Mouse (Mus musculus): ENCODE data around the gene Efna1. TPM values are rescaled to one million over a fixed set of nuclear protein-coding genes. Genes with fewer than 3 reads are reported as not detected.

Gene Efna1
- polyA plus RNA-seq, 1 experiment from 2014 or later: 33.0 TPM

DNA sequence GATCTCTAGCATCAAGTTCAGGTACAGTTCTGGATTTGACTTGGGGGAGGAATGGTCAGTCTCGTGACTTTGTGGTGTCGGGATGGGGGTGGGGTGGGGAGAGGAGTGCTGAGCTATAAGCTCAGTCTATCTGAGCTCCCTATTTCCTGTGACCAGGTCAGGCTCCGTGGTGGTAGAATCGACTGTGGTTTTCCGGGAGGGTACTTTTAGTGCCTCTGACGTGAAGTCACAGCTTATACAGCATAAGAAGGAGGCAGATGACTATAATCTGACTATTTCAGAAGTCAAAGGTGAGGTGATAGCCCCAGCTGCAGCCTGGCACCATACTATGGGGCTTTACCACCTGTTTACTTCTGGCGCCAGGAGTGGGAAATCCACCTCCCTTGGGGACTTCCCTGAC is 49.6 kb downstream of the Efna1 start:
- Histone ChIP-seq H3K9ac (ENCODE audit: low read depth, low read length) (no peak overlapping the region), H3K36me3 (ENCODE audit: control insufficient read depth, insufficient read depth, low read length) (no peaks in the 10 kb centered on the region), H3K4me3 (ENCODE audit: low read depth, low read length) (no peak overlapping the region), H3K27ac (ENCODE audit: low read depth, low read length) (no peak overlapping the region), H3K4me2 (no peak overlapping the region), H3K4me1 (ENCODE audit: control insufficient read depth, insufficient read depth, low read length) (peaks cover 9% of the 10 kb centered on the region; the same call in 1 of the 2 replicates), H3K9me3 (replicated peaks; ENCODE audit: control insufficient read depth, low read length) (no peaks in the 10 kb centered on the region), H3K27me3 (ENCODE audit: control insufficient read depth, insufficient read depth, low read length) (peaks cover 29% of the 10 kb centered on the region)
- no peak for ATAC-seq (replicated peaks; ENCODE audit: insufficient number of reproducible peaks, low FRiP score, low TSS enrichment)
- WGBS (ENCODE audit: insufficient replicate concordance): 43% methylated on average over 7 of the region's 7 CpGs

DNA sequence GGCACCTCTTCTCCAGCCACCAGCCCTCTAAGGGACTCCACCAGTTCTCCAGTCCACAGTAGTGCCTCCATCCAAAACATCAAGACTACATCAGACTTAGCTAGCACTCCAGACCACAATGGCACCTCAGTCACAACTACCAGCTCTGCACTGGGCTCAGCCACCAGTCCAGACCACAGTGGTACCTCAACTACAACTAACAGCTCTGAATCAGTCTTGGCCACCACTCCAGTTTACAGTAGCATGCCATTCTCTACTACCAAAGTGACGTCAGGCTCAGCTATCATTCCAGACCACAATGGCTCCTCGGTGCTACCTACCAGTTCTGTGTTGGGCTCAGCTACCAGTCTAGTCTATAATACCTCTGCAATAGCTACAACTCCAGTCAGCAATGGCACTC is 50.4 kb downstream of the Efna1 start:
- Histone ChIP-seq H3K9me3 (replicated peaks; ENCODE audit: control insufficient read depth, low read length) (no peaks in the 10 kb centered on the region), H3K27me3 (ENCODE audit: control insufficient read depth, insufficient read depth, low read length) (peaks cover 36% of the 10 kb centered on the region), H3K27ac (ENCODE audit: low read depth, low read length) (no peak overlapping the region), H3K9ac (ENCODE audit: low read depth, low read length) (no peak overlapping the region), H3K36me3 (ENCODE audit: control insufficient read depth, insufficient read depth, low read length) (no peaks in the 10 kb centered on the region), H3K4me2 (no peak overlapping the region), H3K4me1 (ENCODE audit: control insufficient read depth, insufficient read depth, low read length) (peaks cover 9% of the 10 kb centered on the region; the same call in 1 of the 2 replicates), H3K4me3 (ENCODE audit: low read depth, low read length) (no peak overlapping the region)
- WGBS (ENCODE audit: insufficient replicate concordance): 73% methylated on average over 2 of the region's 2 CpGs
- no peak for ATAC-seq (replicated peaks; ENCODE audit: insufficient number of reproducible peaks, low FRiP score, low TSS enrichment)

GRCm38 (mm10) chr3:89229276-89229675 is 51.7 kb downstream of the Efna1 start:
- H3K27ac ChIP-seq (ENCODE audit: low read depth, low read length): no peak overlapping the region
- no peaks in the 10 kb centered on the region for H3K36me3 ChIP-seq (ENCODE audit: control insufficient read depth, insufficient read depth, low read length)
- WGBS (ENCODE audit: insufficient replicate concordance): 70% methylated on average over 4 of the region's 4 CpGs
- H3K27me3 ChIP-seq (ENCODE audit: control insufficient read depth, insufficient read depth, low read length): peaks cover 37% of the 10 kb centered on the region
- no peak for ATAC-seq (replicated peaks; ENCODE audit: insufficient number of reproducible peaks, low FRiP score, low TSS enrichment)
- H3K9me3 ChIP-seq (replicated peaks; ENCODE audit: control insufficient read depth, low read length): no peaks in the 10 kb centered on the region
- 0 out of 2 replicates have a peak overlapping the region, but pooled peaks have one; percentile 4 for H3K4me2 ChIP-seq
- no peak overlapping the region for H3K4me3 ChIP-seq (ENCODE audit: low read depth, low read length)
- H3K4me1 ChIP-seq (ENCODE audit: control insufficient read depth, insufficient read depth, low read length): peaks cover 9% of the 10 kb centered on the region; the same call in 1 of the 2 replicates
- H3K9ac ChIP-seq (ENCODE audit: low read depth, low read length): no peak overlapping the region

- 22% methylated on average over 10 of the region's 10 CpGs for WGBS (ENCODE audit: insufficient replicate concordance)
- Histone ChIP-seq H3K4me3 (ENCODE audit: low read depth, low read length) (peak within 1 kb of the TSS; percentile 49), H3K4me2 (peak within 1 kb of the TSS; percentile 73), H3K27ac (ENCODE audit: low read depth, low read length) (0 out of 2 replicates have a peak within 1 kb of the TSS, but pooled peaks have one; percentile 6), H3K4me1 (ENCODE audit: control insufficient read depth, insufficient read depth, low read length) (peaks cover 9% of the 10 kb centered on the region; the same call in 1 of the 2 replicates), H3K9ac (ENCODE audit: low read depth, low read length) (peak within 1 kb of the TSS; percentile 58; the same call in 1 of the 2 replicates), H3K9me3 (replicated peaks; ENCODE audit: control insufficient read depth, low read length) (no peaks in the 10 kb centered on the region), H3K27me3 (ENCODE audit: control insufficient read depth, insufficient read depth, low read length) (peaks cover 37% of the 10 kb centered on the region), H3K36me3 (ENCODE audit: control insufficient read depth, insufficient read depth, low read length) (no peaks in the 10 kb centered on the region)
- ATAC-seq (replicated peaks; ENCODE audit: insufficient number of reproducible peaks, low FRiP score, low TSS enrichment): no peak
Observed at GRCm38 (mm10) chr3:89228836-89229235, 52.1 kb downstream of the Efna1 start, which contains the start of gene Muc1. TSS of gene Muc1 (plus strand) at chr3:89229057.

DNA sequence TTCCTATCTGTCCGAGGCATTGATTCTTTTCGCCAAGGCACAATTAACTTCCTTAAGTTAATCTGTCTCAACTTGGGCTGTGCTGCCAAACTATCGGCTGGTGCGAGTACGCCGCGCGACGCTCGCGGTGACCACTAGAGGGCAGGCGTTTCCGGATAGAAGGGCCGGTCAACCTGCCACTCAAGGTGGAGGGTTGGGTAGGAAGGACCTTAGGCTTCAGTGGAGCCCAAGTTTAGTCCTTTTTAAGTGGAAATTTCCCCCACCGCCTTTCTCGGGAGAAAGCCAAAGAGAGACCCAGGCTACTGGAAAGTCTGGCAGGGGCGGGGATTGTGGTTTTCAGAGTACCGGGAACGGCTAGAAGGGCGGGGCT is 52.8 kb downstream of the Efna1 start:
- H3K4me3 ChIP-seq (ENCODE audit: low read depth, low read length): peak overlapping the region; percentile 49
- H3K27me3 ChIP-seq (ENCODE audit: control insufficient read depth, insufficient read depth, low read length): peaks cover 37% of the 10 kb centered on the region
- H3K9me3 ChIP-seq (replicated peaks; ENCODE audit: control insufficient read depth, low read length): no peaks in the 10 kb centered on the region
- WGBS (ENCODE audit: insufficient replicate concordance): under 1% methylated on average over 20 of the region's 20 CpGs
- H3K9ac ChIP-seq (ENCODE audit: low read depth, low read length): peak overlapping the region; percentile 58; the same call in 1 of the 2 replicates
- no peaks in the 10 kb centered on the region for H3K36me3 ChIP-seq (ENCODE audit: control insufficient read depth, insufficient read depth, low read length)
- H3K4me2 ChIP-seq: peak overlapping the region; percentile 73
- H3K27ac ChIP-seq (ENCODE audit: low read depth, low read length): 0 out of 2 replicates have a peak overlapping the region, but pooled peaks have one; percentile 6
- peaks cover 9% of the 10 kb centered on the region; the same call in 1 of the 2 replicates for H3K4me1 ChIP-seq (ENCODE audit: control insufficient read depth, insufficient read depth, low read length)
- ATAC-seq (replicated peaks; ENCODE audit: insufficient number of reproducible peaks, low FRiP score, low TSS enrichment): no peak; the same call in 1 of the 2 replicates

DNA sequence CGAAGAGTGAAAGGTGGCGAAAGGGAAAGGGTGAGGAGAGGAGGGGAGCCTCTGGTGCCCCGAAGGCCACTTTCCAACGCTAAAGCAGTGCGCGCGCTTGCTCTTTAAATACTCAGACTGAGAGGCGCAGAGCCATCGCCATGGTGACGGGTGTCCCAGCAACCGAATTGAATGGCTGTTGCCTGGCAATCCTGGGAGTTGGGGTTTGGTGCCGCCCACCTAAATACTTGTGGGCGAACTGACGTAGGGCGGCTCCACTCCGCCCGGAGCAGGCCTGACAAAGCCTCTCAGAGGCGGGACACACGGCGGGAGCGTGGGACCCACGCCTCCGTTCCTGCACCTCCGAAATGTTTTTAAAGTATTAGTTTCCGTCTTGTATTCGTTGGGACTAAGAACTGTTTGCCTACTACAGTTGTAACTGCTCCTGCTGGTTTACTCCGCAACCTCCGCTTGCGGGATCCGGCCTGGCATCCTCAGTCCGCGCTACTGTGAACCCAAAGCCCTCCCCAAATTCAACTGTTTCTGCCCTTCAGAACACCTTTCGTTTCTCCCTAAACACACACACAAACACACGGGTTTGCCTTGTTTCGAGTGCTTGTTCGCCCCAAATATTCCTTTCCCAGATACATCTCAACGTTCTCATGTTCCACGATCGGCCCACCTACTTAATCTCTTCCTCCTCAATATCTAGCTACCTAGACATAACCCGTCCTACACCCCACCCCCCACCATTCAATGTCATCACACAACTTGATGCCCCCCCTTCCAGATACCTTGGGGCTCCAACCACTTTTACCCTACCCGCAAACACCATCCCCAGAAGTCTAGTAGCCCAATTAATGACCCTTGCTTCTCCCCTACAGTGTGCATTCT is 53.4 kb downstream of the Efna1 start:
- H3K4me2 ChIP-seq: peak overlapping the region; percentile 73
- H3K4me3 ChIP-seq (ENCODE audit: low read depth, low read length): peak overlapping the region; percentile 49
- H3K9ac ChIP-seq (ENCODE audit: low read depth, low read length): peak overlapping the region; percentile 58; the same call in 1 of the 2 replicates
- peaks cover 9% of the 10 kb centered on the region; the same call in 1 of the 2 replicates for H3K4me1 ChIP-seq (ENCODE audit: control insufficient read depth, insufficient read depth, low read length)
- H3K27ac ChIP-seq (ENCODE audit: low read depth, low read length): 0 out of 2 replicates have a peak overlapping the region, but pooled peaks have one; percentile 22
- peak; percentile 65 for ATAC-seq (replicated peaks; ENCODE audit: insufficient number of reproducible peaks, low FRiP score, low TSS enrichment)
- no peaks in the 10 kb centered on the region for H3K9me3 ChIP-seq (replicated peaks; ENCODE audit: control insufficient read depth, low read length)
- WGBS (ENCODE audit: insufficient replicate concordance): 4% methylated on average over 40 of the region's 41 CpGs
- H3K36me3 ChIP-seq (ENCODE audit: control insufficient read depth, insufficient read depth, low read length): no peaks in the 10 kb centered on the region
- H3K27me3 ChIP-seq (ENCODE audit: control insufficient read depth, insufficient read depth, low read length): peaks cover 37% of the 10 kb centered on the region

DNA sequence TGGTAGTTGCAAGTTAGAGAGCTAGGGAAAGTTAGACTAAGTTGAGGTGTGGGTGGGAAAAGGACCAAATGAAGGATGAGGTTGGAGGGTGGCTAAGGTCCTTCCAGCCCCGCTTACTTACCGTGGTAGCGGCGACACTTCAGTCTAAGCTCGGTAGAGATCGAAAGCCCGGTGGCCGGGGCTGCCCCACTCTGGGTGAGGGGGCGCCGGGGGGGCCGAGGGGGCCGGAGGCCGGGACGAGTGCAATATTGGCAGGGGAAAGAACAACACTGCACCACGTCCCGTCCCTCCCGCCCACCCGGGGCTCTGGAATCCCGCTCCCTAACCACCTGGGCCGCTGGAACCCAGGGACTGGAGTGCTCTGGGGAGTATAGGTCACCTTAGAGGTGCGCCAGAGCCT is 54.0 kb downstream of the Efna1 start, which contains the start of gene Mtx1:
Gene Mtx1 (minus strand): TSS at position 189 of the 400 bp plus-strand sequence.
- Histone ChIP-seq H3K4me1 (ENCODE audit: control insufficient read depth, insufficient read depth, low read length) (peaks cover 9% of the 10 kb centered on the region; the same call in 1 of the 2 replicates), H3K27ac (ENCODE audit: low read depth, low read length) (0 out of 2 replicates have a peak within 1 kb of the TSS, but pooled peaks have one; percentile 22), H3K4me3 (ENCODE audit: low read depth, low read length) (peak within 1 kb of the TSS; percentile 49), H3K36me3 (ENCODE audit: control insufficient read depth, insufficient read depth, low read length) (no peaks in the 10 kb centered on the region), H3K27me3 (ENCODE audit: control insufficient read depth, insufficient read depth, low read length) (peaks cover 37% of the 10 kb centered on the region), H3K9ac (ENCODE audit: low read depth, low read length) (peak within 1 kb of the TSS; percentile 58; the same call in 1 of the 2 replicates), H3K4me2 (peak within 1 kb of the TSS; percentile 73), H3K9me3 (replicated peaks; ENCODE audit: control insufficient read depth, low read length) (no peaks in the 10 kb centered on the region)
- no peak for ATAC-seq (replicated peaks; ENCODE audit: insufficient number of reproducible peaks, low FRiP score, low TSS enrichment)
- 7% methylated on average over 21 of the region's 21 CpGs for WGBS (ENCODE audit: insufficient replicate concordance)

- ATAC-seq (replicated peaks; ENCODE audit: insufficient number of reproducible peaks, low FRiP score, low TSS enrichment): no peak
- H3K9me3 ChIP-seq (replicated peaks; ENCODE audit: control insufficient read depth, low read length): no peaks in the 10 kb centered on the region
- peak overlapping the region; percentile 73 for H3K4me2 ChIP-seq
- H3K9ac ChIP-seq (ENCODE audit: low read depth, low read length): no peak overlapping the region
- peaks cover 9% of the 10 kb centered on the region; the same call in 1 of the 2 replicates for H3K4me1 ChIP-seq (ENCODE audit: control insufficient read depth, insufficient read depth, low read length)
- 0 out of 2 replicates have a peak overlapping the region, but pooled peaks have one; percentile 2 for H3K27ac ChIP-seq (ENCODE audit: low read depth, low read length)
- peaks cover 37% of the 10 kb centered on the region for H3K27me3 ChIP-seq (ENCODE audit: control insufficient read depth, insufficient read depth, low read length)
- 46% methylated on average over 11 of the region's 11 CpGs for WGBS (ENCODE audit: insufficient replicate concordance)
- H3K36me3 ChIP-seq (ENCODE audit: control insufficient read depth, insufficient read depth, low read length): no peaks in the 10 kb centered on the region
- H3K4me3 ChIP-seq (ENCODE audit: low read depth, low read length): peak overlapping the region; percentile 49; the same call in 1 of the 2 replicates
Observed at GRCm38 (mm10) chr3:89226361-89226760, 54.6 kb downstream of the Efna1 start.

Measured in heart, embryonic 11.5 days (tissue).